ENCODE assay signal across 8 mouse cellular contexts in the genomic region with DNA sequence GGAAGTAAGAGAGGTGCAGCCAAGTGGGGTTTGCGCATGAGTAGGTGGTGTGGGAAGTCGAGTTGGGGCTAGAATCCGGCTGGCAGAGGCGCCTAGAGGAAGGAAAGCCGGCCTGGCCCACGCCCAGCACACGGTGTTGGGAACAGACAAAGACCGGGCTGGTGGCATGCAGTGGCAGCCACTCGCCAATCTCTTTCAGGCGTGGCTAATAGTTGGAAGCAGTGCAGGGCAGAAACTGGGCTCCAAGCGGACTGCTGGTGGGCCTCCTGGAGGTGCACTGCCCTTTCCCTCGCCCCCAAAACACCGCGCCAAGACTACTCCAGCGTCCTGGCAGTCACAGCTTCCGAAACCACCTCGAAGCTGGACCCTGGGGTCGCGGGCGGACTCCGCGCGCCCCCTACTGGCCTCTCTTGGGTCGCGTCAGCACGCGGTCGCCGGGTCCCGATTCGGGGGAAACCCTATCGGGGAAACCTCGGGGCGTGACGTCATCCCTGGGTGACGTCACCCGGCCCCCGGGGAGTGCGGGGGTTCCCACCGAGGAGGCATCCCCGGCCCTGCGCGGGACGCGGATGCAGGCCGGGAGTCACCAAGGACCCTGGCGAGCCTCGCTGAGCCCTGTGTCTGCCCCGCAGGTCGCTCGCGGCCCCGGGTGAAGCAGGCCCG. TPM values are rescaled to one million over a fixed set of nuclear protein-coding genes. Genes with fewer than 3 reads are reported as not detected.
DNase-seq lines count a peak whose midpoint lies in the region; ATAC-seq and TF ChIP-seq lines count a peak whose summit lies in the region.

No protein-coding gene starts in this region.

- H3K27me3 ChIP-seq in ES-Bruce4 (ENCODE audit: control insufficient read depth, insufficient read depth, low read length, poor library complexity, severe bottlenecking) = no peaks in the 10 kb centered on the region
- H3K27me3 ChIP-seq in erythroblast, embryonic 14.5 days (ENCODE audit: control insufficient read depth) = peaks cover 98% of the 10 kb centered on the region
- peaks cover 82% of the 10 kb centered on the region for H3K27me3 ChIP-seq in heart, embryonic 15.5 days
- H3K27me3 ChIP-seq in lung, embryonic 14.5 days (ENCODE audit: insufficient read depth, low read length) = 0 out of 2 replicates have a peak, but pooled peaks cover 8% of the 10 kb centered on the region

- no peaks in the 10 kb centered on the region for H3K36me3 ChIP-seq in ES-Bruce4 (ENCODE audit: control insufficient read depth, insufficient read depth, low read length, poor library complexity, severe bottlenecking)
- no peaks in the 10 kb centered on the region; the same call in 1 of the 2 replicates for H3K36me3 ChIP-seq in erythroblast, embryonic 14.5 days (ENCODE audit: control insufficient read depth)
- H3K36me3 ChIP-seq in heart, embryonic 15.5 days = peaks cover 16% of the 10 kb centered on the region; the same call in 1 of the 2 replicates
- H3K36me3 ChIP-seq in lung, embryonic 14.5 days (ENCODE audit: insufficient read depth) = peaks cover 29% of the 10 kb centered on the region

- peak; percentile 91 for DNase-seq in kidney, postnatal 14 days
- peak; percentile 94 for DNase-seq in lung, embryonic 14.5 days
- DNase-seq in thymus, postnatal 0 days (ENCODE audit: low spot score) = peak; percentile 85

- no peak for TF ChIP-seq POLR2A in ES-Bruce4 (IDR thresholded peaks at IDR 0.05; ENCODE audit: insufficient read depth, low read length)

- WGBS in heart, embryonic 15.5 days = 1% methylated on average over 53 of the region's 54 CpGs
- 1% methylated on average over 54 of the region's 54 CpGs for WGBS in lung, embryonic 14.5 days

- TF ChIP-seq EP300 in ES-Bruce4 (IDR thresholded peaks at IDR 0.05; ENCODE audit: insufficient read depth, low read depth, low read length) = no peak

- no peaks in the 10 kb centered on the region for H3K4me1 ChIP-seq in ES-Bruce4 (ENCODE audit: control insufficient read depth, insufficient read depth, low read length)
- no peaks in the 10 kb centered on the region; the same call in 1 of the 2 replicates for H3K4me1 ChIP-seq in brown adipose tissue, adult 24 weeks (ENCODE audit: control insufficient read depth, insufficient read depth, insufficient read length, low read length)
- H3K4me1 ChIP-seq in erythroblast, embryonic 14.5 days (ENCODE audit: control insufficient read depth) = peaks cover 19% of the 10 kb centered on the region
- H3K4me1 ChIP-seq in heart, embryonic 15.5 days (replicated peaks) = peaks cover 28% of the 10 kb centered on the region
- H3K4me1 ChIP-seq in lung, embryonic 14.5 days (ENCODE audit: insufficient read depth) = no peaks in the 10 kb centered on the region

- ATAC-seq in heart, embryonic 15.5 days (replicated peaks; ENCODE audit: insufficient number of reproducible peaks, insufficient read depth, low FRiP score, low read depth) = peak; percentile 61
- peak; percentile 71 for ATAC-seq in lung, embryonic 14.5 days (ENCODE audit: insufficient read depth)
- ATAC-seq in neutrophil, adult 5-6 weeks (ENCODE audit: extremely low read depth, insufficient number of reproducible peaks, low FRiP score, poor library complexity, severe bottlenecking) = peak; percentile 46

- peak; percentile 70 for TF ChIP-seq CTCF in ES-Bruce4 (IDR thresholded peaks at IDR 0.05; ENCODE audit: low read depth, low read length)
- peak; percentile 94 for TF ChIP-seq CTCF in lung, embryonic 14.5 days (IDR thresholded peaks at IDR 0.05; ENCODE audit: low read depth)

- peak overlapping the region; percentile 93 for H3K4me3 ChIP-seq in ES-Bruce4 (ENCODE audit: low read depth, low read length)
- H3K4me3 ChIP-seq in brown adipose tissue, adult 24 weeks (ENCODE audit: insufficient read depth, low read depth, low read length) = peak overlapping the region; percentile 65
- H3K4me3 ChIP-seq in erythroblast, embryonic 14.5 days (replicated peaks) = peak overlapping the region; percentile 57
- peak overlapping the region; percentile 69 for H3K4me3 ChIP-seq in heart, embryonic 15.5 days
- peak overlapping the region; percentile 56 for H3K4me3 ChIP-seq in lung, embryonic 14.5 days (ENCODE audit: low read depth, low read length)

- H3K27ac ChIP-seq in ES-Bruce4 (ENCODE audit: insufficient read depth, low read length) = no peak overlapping the region
- H3K27ac ChIP-seq in brown adipose tissue, adult 24 weeks (replicated peaks; ENCODE audit: low read depth, low read length) = no peak overlapping the region; the same call in 1 of the 2 replicates
- peak overlapping the region; percentile 45; the same call in 1 of the 2 replicates for H3K27ac ChIP-seq in heart, embryonic 15.5 days
- peak overlapping the region; percentile 18; the same call in 1 of the 2 replicates for H3K27ac ChIP-seq in lung, embryonic 14.5 days (ENCODE audit: low read depth)

- peak overlapping the region; percentile 100 for H3K4me2 ChIP-seq in heart, embryonic 15.5 days
- peak overlapping the region; percentile 96 for H3K4me2 ChIP-seq in lung, embryonic 14.5 days

- H3K9ac ChIP-seq in ES-Bruce4 (ENCODE audit: low read depth, poor library complexity, severe bottlenecking) = peak overlapping the region; percentile 79
- H3K9ac ChIP-seq in heart, embryonic 15.5 days = peak overlapping the region; percentile 71
- H3K9ac ChIP-seq in lung, embryonic 14.5 days = peak overlapping the region; percentile 63

- no peaks in the 10 kb centered on the region for H3K9me3 ChIP-seq in ES-Bruce4 (replicated peaks; ENCODE audit: control insufficient read depth, insufficient read depth, low read length, poor library complexity, severe bottlenecking)
- H3K9me3 ChIP-seq in erythroblast, embryonic 14.5 days (ENCODE audit: control insufficient read depth, low read length) = peaks cover 10% of the 10 kb centered on the region; the same call in 1 of the 2 replicates
- H3K9me3 ChIP-seq in heart, embryonic 15.5 days (replicated peaks) = no peaks in the 10 kb centered on the region
- no peaks in the 10 kb centered on the region for H3K9me3 ChIP-seq in lung, embryonic 14.5 days (ENCODE audit: low read depth, low read length)

RNA-seq across cellular contexts. Expression of gene Prr7, which starts 7.2 kb away (rescaled TPM):
- polyA plus RNA-seq in ES-Bruce4 (2011; ENCODE audit: insufficient read depth, insufficient read length, low read depth, missing spikeins) = 3.1 and 3.4 TPM in 2 replicates
- not detected in 2 replicates for polyA plus RNA-seq in brown adipose tissue, adult 24 weeks (2012; ENCODE audit: insufficient read depth, insufficient read length, missing spikeins)
- polyA plus RNA-seq in erythroblast, embryonic 14.5 days (2012) = 0.08 and 0.23 TPM in 2 replicates
- 0.18 and 0.30 TPM in 2 replicates for polyA plus RNA-seq in heart, embryonic 15.5 days (2015; fragmentation: Nextera tagmentation; extraction: Ambion mirVana)
- polyA plus RNA-seq in lung, embryonic 14.5 days (2014; fragmentation: Nextera tagmentation; extraction: Ambion mirVana) = 0.46 and 0.53 TPM in 2 replicates
- total RNA-seq in neutrophil, adult 5-6 weeks (2017) = 12.3 and 14.1 TPM in 2 replicates
- polyA plus RNA-seq in thymus, postnatal 0 days (2015; fragmentation: Nextera tagmentation; extraction: Ambion mirVana) = 0.27 and 0.46 TPM in 2 replicates

RNA-seq across cellular contexts. Expression of gene Dbn1, which starts 16.6 kb away (rescaled TPM):
- 43.6 and 44.3 TPM in 2 replicates for polyA plus RNA-seq in ES-Bruce4 (2011; ENCODE audit: insufficient read depth, insufficient read length, low read depth, missing spikeins)
- 7.6 and 8.3 TPM in 2 replicates for polyA plus RNA-seq in brown adipose tissue, adult 24 weeks (2012; ENCODE audit: insufficient read depth, insufficient read length, missing spikeins)
- 0.05 and 0.06 TPM in 2 replicates for polyA plus RNA-seq in erythroblast, embryonic 14.5 days (2012)
- polyA plus RNA-seq in heart, embryonic 15.5 days (2015; fragmentation: Nextera tagmentation; extraction: Ambion mirVana) = 60.1 and 77.2 TPM in 2 replicates
- polyA plus RNA-seq in lung, embryonic 14.5 days (2014; fragmentation: Nextera tagmentation; extraction: Ambion mirVana) = 135 and 153 TPM in 2 replicates
- total RNA-seq in neutrophil, adult 5-6 weeks (2017) = 0.12 TPM in 2 replicates
- polyA plus RNA-seq in thymus, postnatal 0 days (2015; fragmentation: Nextera tagmentation; extraction: Ambion mirVana) = 8.4 and 9.3 TPM in 2 replicates

RNA-seq across cellular contexts. Expression of gene Grk6, which starts 26.4 kb away (rescaled TPM):
- polyA plus RNA-seq in ES-Bruce4 (2011; ENCODE audit: insufficient read depth, insufficient read length, low read depth, missing spikeins) = 58.2 and 63.4 TPM in 2 replicates
- polyA plus RNA-seq in brown adipose tissue, adult 24 weeks (2012; ENCODE audit: insufficient read depth, insufficient read length, missing spikeins) = 10.5 and 17.4 TPM in 2 replicates
- 9.5 and 10.2 TPM in 2 replicates for polyA plus RNA-seq in erythroblast, embryonic 14.5 days (2012)
- polyA plus RNA-seq in heart, embryonic 15.5 days (2015; fragmentation: Nextera tagmentation; extraction: Ambion mirVana) = 15.5 and 24.7 TPM in 2 replicates
- polyA plus RNA-seq in lung, embryonic 14.5 days (2014; fragmentation: Nextera tagmentation; extraction: Ambion mirVana) = 64.3 and 71.0 TPM in 2 replicates
- 362 and 371 TPM in 2 replicates for total RNA-seq in neutrophil, adult 5-6 weeks (2017)
- 76.9 and 87.8 TPM in 2 replicates for polyA plus RNA-seq in thymus, postnatal 0 days (2015; fragmentation: Nextera tagmentation; extraction: Ambion mirVana)

RNA-seq across cellular contexts. Expression of gene Pdlim7, which starts 42.2 kb away (rescaled TPM):
- polyA plus RNA-seq in ES-Bruce4 (2011; ENCODE audit: insufficient read depth, insufficient read length, low read depth, missing spikeins) = 84.4 and 97.7 TPM in 2 replicates
- polyA plus RNA-seq in brown adipose tissue, adult 24 weeks (2012; ENCODE audit: insufficient read depth, insufficient read length, missing spikeins) = 8.0 and 16.1 TPM in 2 replicates
- 1.9 and 3.0 TPM in 2 replicates for polyA plus RNA-seq in erythroblast, embryonic 14.5 days (2012)
- 221 and 251 TPM in 2 replicates for polyA plus RNA-seq in heart, embryonic 15.5 days (2015; fragmentation: Nextera tagmentation; extraction: Ambion mirVana)
- polyA plus RNA-seq in lung, embryonic 14.5 days (2014; fragmentation: Nextera tagmentation; extraction: Ambion mirVana) = 185 and 199 TPM in 2 replicates
- total RNA-seq in neutrophil, adult 5-6 weeks (2017) = 43.2 and 47.3 TPM in 2 replicates
- polyA plus RNA-seq in thymus, postnatal 0 days (2015; fragmentation: Nextera tagmentation; extraction: Ambion mirVana) = 37.5 and 39.4 TPM in 2 replicates

RNA-seq across cellular contexts. Expression of gene F12, which starts 44.7 kb away (rescaled TPM):
- not detected in 2 replicates for polyA plus RNA-seq in ES-Bruce4 (2011; ENCODE audit: insufficient read depth, insufficient read length, low read depth, missing spikeins)
- polyA plus RNA-seq in brown adipose tissue, adult 24 weeks (2012; ENCODE audit: insufficient read depth, insufficient read length, missing spikeins) = not detected in 2 replicates
- polyA plus RNA-seq in erythroblast, embryonic 14.5 days (2012) = 0.09 and 0.25 TPM in 2 replicates
- 0.10 and 1.2 TPM in 2 replicates for polyA plus RNA-seq in heart, embryonic 15.5 days (2015; fragmentation: Nextera tagmentation; extraction: Ambion mirVana)
- polyA plus RNA-seq in lung, embryonic 14.5 days (2014; fragmentation: Nextera tagmentation; extraction: Ambion mirVana) = not detected in 2 replicates
- 2.6 and 2.8 TPM in 2 replicates for total RNA-seq in neutrophil, adult 5-6 weeks (2017)
- polyA plus RNA-seq in thymus, postnatal 0 days (2015; fragmentation: Nextera tagmentation; extraction: Ambion mirVana) = 0.12 TPM in 1 of 2 replicates, not detected in the other

Comparison
In these comparisons a context has a peak if more than half of its experiments do, and no peak if none do; other contexts are left out.
1. H3K27ac ChIP-seq: peak in heart, embryonic 15.5 days (single experiment) and lung, embryonic 14.5 days (single experiment); none in ES-Bruce4 (single experiment) and brown adipose tissue, adult 24 weeks (single experiment).
2. Peak in every context shown above with its lines, with median percentiles within 50 percentile points of each other: H3K4me3 ChIP-seq, H3K9ac ChIP-seq, ATAC-seq and DNase-seq.